Comparison of ENCODE assay signal across 31 mouse cellular contexts in genomic region chr5:75663768-75664167, GRCm38 (mm10).
"Had no signal": no experiment of that assay in that cellular context is flagged by ENCODE, and none has a peak within 500 bp of the region (broad histone marks: within the 10 kb centered on the region; RNA-seq: fewer than 3 reads in every experiment).

No protein-coding gene starts in this region.

- H3K27me3 ChIP-seq: limb, embryonic 12.5 days; limb, embryonic 13.5 days; limb, embryonic 15.5 days; liver, embryonic 12.5 days; liver, embryonic 13.5 days; liver, embryonic 15.5 days; lung, embryonic 15.5 days; midbrain, embryonic 12.5 days; midbrain, embryonic 15.5 days; neural tube, embryonic 12.5 days had no signal

- H3K27ac ChIP-seq: left cerebral cortex, adult 2 months; limb, embryonic 10.5 days; limb, embryonic 12.5 days; limb, embryonic 13.5 days; limb, embryonic 15.5 days; liver, embryonic 12.5 days; liver, embryonic 13.5 days; liver, embryonic 14.5 days; liver, embryonic 15.5 days; lung, embryonic 15.5 days; macrophage; midbrain, embryonic 10.5 days; midbrain, embryonic 12.5 days; midbrain, embryonic 15.5 days; neural tube, embryonic 12.5 days had no signal

- H3K4me1 ChIP-seq: limb, embryonic 10.5 days; limb, embryonic 12.5 days; limb, embryonic 13.5 days; limb, embryonic 15.5 days; liver, embryonic 12.5 days; liver, embryonic 13.5 days; liver, embryonic 15.5 days; lung, embryonic 15.5 days; megakaryocyte, embryonic 14.5 days; midbrain, embryonic 12.5 days; midbrain, embryonic 15.5 days had no signal

- H3K36me3 ChIP-seq: limb, embryonic 10.5 days; limb, embryonic 12.5 days; limb, embryonic 13.5 days; limb, embryonic 15.5 days; liver, embryonic 12.5 days; liver, embryonic 13.5 days; liver, embryonic 15.5 days; lung, embryonic 15.5 days; midbrain, embryonic 10.5 days; midbrain, embryonic 12.5 days; midbrain, embryonic 15.5 days; neural tube, embryonic 12.5 days had no signal

- H3K4me2 ChIP-seq: limb, embryonic 12.5 days; limb, embryonic 13.5 days; limb, embryonic 15.5 days; liver, embryonic 11.5 days; liver, embryonic 12.5 days; liver, embryonic 13.5 days; liver, embryonic 15.5 days; lung, embryonic 14.5 days; lung, embryonic 15.5 days; midbrain, embryonic 12.5 days; midbrain, embryonic 15.5 days; neural tube, embryonic 12.5 days had no signal

- ATAC-seq: liver, embryonic 12.5 days; liver, postnatal 0 days; lung, postnatal 0 days; midbrain, embryonic 15.5 days; midbrain, embryonic 16.5 days had no signal

- H3K9me3 ChIP-seq: limb, embryonic 10.5 days; limb, embryonic 12.5 days; limb, embryonic 13.5 days; limb, embryonic 15.5 days; liver, embryonic 15.5 days; lung, embryonic 15.5 days; midbrain, embryonic 15.5 days; neural tube, embryonic 12.5 days had no signal

- H3K4me3 ChIP-seq: left cerebral cortex, adult 2 months; limb, embryonic 10.5 days; limb, embryonic 12.5 days; limb, embryonic 13.5 days; limb, embryonic 15.5 days; liver, embryonic 12.5 days; liver, embryonic 13.5 days; liver, embryonic 15.5 days; lung, embryonic 15.5 days; megakaryocyte, embryonic 14.5 days; midbrain, embryonic 10.5 days; midbrain, embryonic 12.5 days; midbrain, embryonic 15.5 days; myocyte; neural tube, embryonic 12.5 days had no signal

- H3K9ac ChIP-seq: limb, embryonic 12.5 days; limb, embryonic 13.5 days; limb, embryonic 15.5 days; liver, embryonic 12.5 days; liver, embryonic 13.5 days; liver, embryonic 14.5 days; liver, embryonic 15.5 days; liver, postnatal 0 days; lung, embryonic 14.5 days; lung, embryonic 15.5 days; midbrain, embryonic 12.5 days; midbrain, embryonic 15.5 days; neural tube, embryonic 12.5 days had no signal

- DNase-seq: left cerebral cortex, postnatal 4 days; liver; liver, embryonic 13.5 days; liver, postnatal 0 days; lung, adult 18-20 months; lung, adult 2 months; lung, embryonic 14.5 days; lung, postnatal 10 days; lung, postnatal 14 days; lung, postnatal 36 days; lung, postnatal 4 days; midbrain, embryonic 14.5 days had no signal
